Mouse (Mus musculus): ENCODE data around the gene Ccdc173. TPM values are rescaled to one million over a fixed set of nuclear protein-coding genes. Genes with fewer than 3 reads are reported as not detected.

Ccdc173 gene
- polyA plus RNA-seq, 1 experiment from 2014 or later, result 2.5 TPM

- H3K4me2 ChIP-seq (replicated peaks; ENCODE audit: low read depth, low read length), result no peak overlapping the region
- no peak overlapping the region for H3K27ac ChIP-seq (ENCODE audit: low read length)
- no peak overlapping the region for H3K9ac ChIP-seq (replicated peaks; ENCODE audit: low read depth, low read length)
- no peaks in the 10 kb centered on the region for H3K27me3 ChIP-seq (ENCODE audit: control insufficient read depth, insufficient read depth, low read length)
- H3K36me3 ChIP-seq (ENCODE audit: control insufficient read depth, insufficient read depth, low read length), result no peaks in the 10 kb centered on the region
- no peak for ATAC-seq (ENCODE audit: insufficient number of reproducible peaks, insufficient read depth, low FRiP score, low read depth)
- no peaks in the 10 kb centered on the region for H3K4me1 ChIP-seq (ENCODE audit: control insufficient read depth, insufficient read depth, low read length)
- no peaks in the 10 kb centered on the region for H3K9me3 ChIP-seq (ENCODE audit: control insufficient read depth, low read depth, low read length)
- WGBS, result 69% methylated on average over 7 of the region's 7 CpGs
- H3K4me3 ChIP-seq (ENCODE audit: low read depth, low read length), result no peak overlapping the region
Observed at GRCm38 (mm10) chr2:69777985-69778835, 11.2 kb downstream of the Ccdc173 start.

- Histone ChIP-seq H3K27me3 (ENCODE audit: control insufficient read depth, insufficient read depth, low read length) (no peaks in the 10 kb centered on the region), H3K4me2 (replicated peaks; ENCODE audit: low read depth, low read length) (no peak overlapping the region), H3K36me3 (ENCODE audit: control insufficient read depth, insufficient read depth, low read length) (no peaks in the 10 kb centered on the region), H3K4me1 (ENCODE audit: control insufficient read depth, insufficient read depth, low read length) (no peaks in the 10 kb centered on the region), H3K9ac (replicated peaks; ENCODE audit: low read depth, low read length) (no peak overlapping the region), H3K27ac (ENCODE audit: low read length) (no peak overlapping the region), H3K4me3 (ENCODE audit: low read depth, low read length) (no peak overlapping the region), H3K9me3 (ENCODE audit: control insufficient read depth, low read depth, low read length) (no peaks in the 10 kb centered on the region)
- no peak for ATAC-seq (ENCODE audit: insufficient number of reproducible peaks, insufficient read depth, low FRiP score, low read depth)
- WGBS, result 98% methylated on average over 3 of the region's 3 CpGs
Observed at GRCm38 (mm10) chr2:69773331-69773730, 16.0 kb downstream of the Ccdc173 start.

DNA sequence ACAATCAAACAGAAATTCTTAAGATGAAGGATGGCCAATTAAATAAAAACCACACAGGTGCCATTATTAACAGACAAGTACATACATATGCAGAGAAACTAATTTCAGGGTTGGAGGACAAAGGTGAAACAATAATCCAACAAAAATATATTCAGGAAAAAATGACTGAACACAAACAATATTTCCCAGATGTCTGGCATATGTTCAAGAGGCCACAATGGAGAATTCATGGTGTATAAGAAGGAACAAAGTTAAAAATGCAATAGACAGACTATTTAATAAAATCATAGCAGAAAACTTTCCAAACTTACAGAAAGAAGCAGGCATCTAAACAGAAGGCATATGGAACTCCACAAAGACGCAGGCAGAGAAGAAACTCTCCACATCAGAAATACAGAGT is 24.7 kb downstream of the Ccdc173 start:
- H3K36me3 ChIP-seq (ENCODE audit: control insufficient read depth, insufficient read depth, low read length), result no peaks in the 10 kb centered on the region
- WGBS, result 73% methylated on average over 1 of the region's 1 CpGs
- ATAC-seq (ENCODE audit: insufficient number of reproducible peaks, insufficient read depth, low FRiP score, low read depth), result no peak
- no peak overlapping the region for H3K4me2 ChIP-seq (replicated peaks; ENCODE audit: low read depth, low read length)
- H3K27ac ChIP-seq (ENCODE audit: low read length), result no peak overlapping the region
- H3K9me3 ChIP-seq (ENCODE audit: control insufficient read depth, low read depth, low read length), result no peaks in the 10 kb centered on the region
- no peaks in the 10 kb centered on the region for H3K27me3 ChIP-seq (ENCODE audit: control insufficient read depth, insufficient read depth, low read length)
- H3K4me1 ChIP-seq (ENCODE audit: control insufficient read depth, insufficient read depth, low read length), result no peaks in the 10 kb centered on the region
- H3K9ac ChIP-seq (replicated peaks; ENCODE audit: low read depth, low read length), result no peak overlapping the region
- no peak overlapping the region for H3K4me3 ChIP-seq (ENCODE audit: low read depth, low read length)

DNA sequence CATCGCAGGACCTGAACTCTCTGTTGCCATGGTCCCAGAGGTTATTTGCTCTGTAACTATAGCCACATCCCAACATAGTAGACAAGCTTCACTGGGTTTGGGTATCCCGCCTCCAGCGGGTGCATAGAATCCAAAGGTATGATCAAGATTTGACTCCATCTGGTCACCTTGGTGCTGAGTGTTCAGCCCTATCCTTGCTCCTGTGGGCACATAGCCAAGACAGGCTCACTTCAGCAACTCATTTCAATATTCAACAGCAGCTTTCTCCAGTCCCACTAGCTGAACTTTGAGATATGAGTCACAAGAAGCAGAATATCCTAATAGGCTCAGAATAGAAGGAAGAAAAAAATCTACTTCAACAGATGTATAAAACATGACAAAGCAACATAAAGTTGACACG is 26.0 kb downstream of the Ccdc173 start:
- ATAC-seq (ENCODE audit: insufficient number of reproducible peaks, insufficient read depth, low FRiP score, low read depth), result no peak
- H3K36me3 ChIP-seq (ENCODE audit: control insufficient read depth, insufficient read depth, low read length), result no peaks in the 10 kb centered on the region
- no peak overlapping the region for H3K4me3 ChIP-seq (ENCODE audit: low read depth, low read length)
- H3K9me3 ChIP-seq (ENCODE audit: control insufficient read depth, low read depth, low read length), result no peaks in the 10 kb centered on the region
- H3K27ac ChIP-seq (ENCODE audit: low read length), result no peak overlapping the region
- H3K4me2 ChIP-seq (replicated peaks; ENCODE audit: low read depth, low read length), result no peak overlapping the region
- no peak overlapping the region for H3K9ac ChIP-seq (replicated peaks; ENCODE audit: low read depth, low read length)
- WGBS, result 94% methylated on average over 4 of the region's 4 CpGs
- no peaks in the 10 kb centered on the region for H3K4me1 ChIP-seq (ENCODE audit: control insufficient read depth, insufficient read depth, low read length)
- no peaks in the 10 kb centered on the region for H3K27me3 ChIP-seq (ENCODE audit: control insufficient read depth, insufficient read depth, low read length)

DNA sequence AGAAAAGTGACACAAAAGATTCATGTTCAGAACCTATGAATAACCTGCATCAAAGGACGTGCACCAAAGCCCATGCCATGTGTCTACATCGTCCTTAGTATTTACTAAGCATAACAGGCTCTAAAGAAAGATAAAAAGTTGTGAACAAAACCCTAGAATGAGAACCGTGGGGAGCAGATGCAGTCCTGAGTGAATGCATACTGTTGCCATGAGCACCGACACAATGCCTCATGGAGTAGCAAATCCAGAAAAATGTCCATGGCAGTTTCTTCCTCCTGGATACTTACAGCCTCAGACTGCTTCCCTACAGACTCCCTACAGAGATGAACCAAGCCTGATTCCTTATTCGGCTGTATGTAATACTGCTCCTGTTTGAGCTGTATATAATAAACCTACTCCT is 28.4 kb downstream of the Ccdc173 start:
- no peak for ATAC-seq (ENCODE audit: insufficient number of reproducible peaks, insufficient read depth, low FRiP score, low read depth)
- Histone ChIP-seq H3K27me3 (ENCODE audit: control insufficient read depth, insufficient read depth, low read length) (no peaks in the 10 kb centered on the region), H3K4me1 (ENCODE audit: control insufficient read depth, insufficient read depth, low read length) (no peaks in the 10 kb centered on the region), H3K9ac (replicated peaks; ENCODE audit: low read depth, low read length) (no peak overlapping the region), H3K27ac (ENCODE audit: low read length) (no peak overlapping the region), H3K9me3 (ENCODE audit: control insufficient read depth, low read depth, low read length) (no peaks in the 10 kb centered on the region), H3K4me2 (replicated peaks; ENCODE audit: low read depth, low read length) (no peak overlapping the region), H3K36me3 (ENCODE audit: control insufficient read depth, insufficient read depth, low read length) (no peaks in the 10 kb centered on the region), H3K4me3 (ENCODE audit: low read depth, low read length) (no peak overlapping the region)
- 85% methylated on average over 5 of the region's 5 CpGs for WGBS

GRCm38 (mm10) chr2:69745091-69745490 is 44.3 kb downstream of the Ccdc173 start:
- Histone ChIP-seq H3K27me3 (ENCODE audit: control insufficient read depth, insufficient read depth, low read length) (no peaks in the 10 kb centered on the region), H3K4me1 (ENCODE audit: control insufficient read depth, insufficient read depth, low read length) (no peaks in the 10 kb centered on the region), H3K9ac (replicated peaks; ENCODE audit: low read depth, low read length) (no peak overlapping the region), H3K4me3 (ENCODE audit: low read depth, low read length) (no peak overlapping the region), H3K9me3 (ENCODE audit: control insufficient read depth, low read depth, low read length) (no peaks in the 10 kb centered on the region), H3K36me3 (ENCODE audit: control insufficient read depth, insufficient read depth, low read length) (peaks cover 45% of the 10 kb centered on the region), H3K4me2 (replicated peaks; ENCODE audit: low read depth, low read length) (no peak overlapping the region), H3K27ac (ENCODE audit: low read length) (no peak overlapping the region)
- 84% methylated on average over 1 of the region's 1 CpGs for WGBS
- no peak for ATAC-seq (ENCODE audit: insufficient number of reproducible peaks, insufficient read depth, low FRiP score, low read depth)

DNA sequence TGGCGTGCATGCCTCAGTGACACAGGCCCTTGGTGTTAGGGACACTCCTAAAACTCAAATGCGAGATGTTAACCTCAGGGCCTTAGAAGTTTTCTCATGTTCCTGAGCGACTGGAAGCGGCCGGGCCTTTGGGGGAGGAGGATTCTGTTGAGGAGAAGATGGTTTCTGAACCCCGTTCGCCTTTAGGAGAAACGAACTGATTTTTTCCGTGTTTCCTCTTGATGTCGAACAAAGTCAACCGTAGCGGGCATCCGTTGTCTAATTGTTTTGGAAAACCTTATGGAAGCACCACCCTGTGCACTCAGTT is 65.9 kb downstream of the Ccdc173 start:
- Histone ChIP-seq H3K4me1 (ENCODE audit: control insufficient read depth, insufficient read depth, low read length) (peaks cover 7% of the 10 kb centered on the region; the same call in 1 of the 2 replicates), H3K4me3 (ENCODE audit: low read depth, low read length) (peak overlapping the region; percentile 91)
- under 1% methylated on average over 12 of the region's 13 CpGs for WGBS

DNA sequence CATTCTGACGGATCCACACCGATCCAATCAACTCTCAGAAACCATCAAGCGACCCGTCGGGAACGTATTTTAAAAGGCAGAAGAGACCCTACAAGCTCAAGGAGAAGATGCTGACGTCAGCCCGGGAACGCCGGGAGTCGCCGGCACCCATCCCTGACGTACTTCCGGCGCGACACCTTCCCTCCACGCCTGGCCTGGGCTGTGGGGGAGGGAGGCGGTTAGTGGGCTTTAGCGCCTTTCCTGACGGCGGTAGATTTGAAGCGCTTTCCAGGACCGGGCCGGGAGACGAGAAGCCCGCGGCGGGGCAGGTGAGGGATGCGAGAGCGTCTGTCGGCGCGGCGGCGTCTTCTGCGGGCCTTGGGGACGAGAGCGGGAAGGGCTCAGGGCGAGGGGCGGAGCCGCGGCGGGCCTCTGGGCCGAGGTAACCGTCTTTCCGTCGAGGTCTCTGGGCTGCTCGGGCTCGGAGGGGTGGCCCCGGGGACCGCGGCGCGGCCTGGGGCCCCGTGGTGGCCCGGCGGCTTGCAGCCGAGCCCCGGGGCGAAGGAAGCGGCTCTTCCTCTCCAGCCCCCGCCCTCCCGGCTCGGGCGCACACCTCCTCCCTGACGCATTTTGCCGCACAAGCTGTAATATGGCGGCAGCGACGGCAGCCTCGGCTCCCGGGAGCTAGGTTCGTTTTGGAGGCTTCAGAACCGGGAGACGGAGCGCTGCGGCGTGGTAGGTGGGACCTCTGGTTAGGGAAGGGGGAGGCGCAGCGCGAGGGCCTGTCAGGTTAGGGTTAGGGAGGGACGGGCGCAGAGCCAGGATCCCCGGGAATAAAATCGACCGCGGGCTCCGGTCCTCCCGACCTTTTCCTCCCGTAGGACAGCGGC is 66.5 kb downstream of the Ccdc173 start:
- ATAC-seq (ENCODE audit: insufficient number of reproducible peaks, insufficient read depth, low FRiP score, low read depth), result peak; percentile 90
- Histone ChIP-seq H3K36me3 (ENCODE audit: control insufficient read depth, insufficient read depth, low read length) (no peaks in the 10 kb centered on the region; the same call in 1 of the 2 replicates), H3K4me2 (replicated peaks; ENCODE audit: low read depth, low read length) (peak overlapping the region; percentile 64), H3K4me3 (ENCODE audit: low read depth, low read length) (peak overlapping the region; percentile 91), H3K9me3 (ENCODE audit: control insufficient read depth, low read depth, low read length) (no peaks in the 10 kb centered on the region), H3K27me3 (ENCODE audit: control insufficient read depth, insufficient read depth, low read length) (no peaks in the 10 kb centered on the region), H3K4me1 (ENCODE audit: control insufficient read depth, insufficient read depth, low read length) (peaks cover 7% of the 10 kb centered on the region; the same call in 1 of the 2 replicates), H3K9ac (replicated peaks; ENCODE audit: low read depth, low read length) (peak overlapping the region; percentile 87), H3K27ac (ENCODE audit: low read length) (peak overlapping the region; percentile 79)
- WGBS, result under 1% methylated on average over 89 of the region's 91 CpGs

More for the DNA sequence above, 65.9 kb downstream of the Ccdc173 start:
- Histone ChIP-seq H3K36me3 (ENCODE audit: control insufficient read depth, insufficient read depth, low read length) (no peaks in the 10 kb centered on the region; the same call in 1 of the 2 replicates), H3K9ac (replicated peaks; ENCODE audit: low read depth, low read length) (peak overlapping the region; percentile 87), H3K27ac (ENCODE audit: low read length) (peak overlapping the region; percentile 79), H3K4me2 (replicated peaks; ENCODE audit: low read depth, low read length) (peak overlapping the region; percentile 64), H3K9me3 (ENCODE audit: control insufficient read depth, low read depth, low read length) (no peaks in the 10 kb centered on the region), H3K27me3 (ENCODE audit: control insufficient read depth, insufficient read depth, low read length) (no peaks in the 10 kb centered on the region)
- ATAC-seq (ENCODE audit: insufficient number of reproducible peaks, insufficient read depth, low FRiP score, low read depth), result no peak

Measured in stomach, embryonic 14.5 days (tissue).